Mouse (Mus musculus): ENCODE data around the gene Inf2.

- TF ChIP-seq CTCF (IDR thresholded peaks at IDR 0.05; ENCODE audit: borderline replicate concordance, control insufficient read depth, extremely low read depth, insufficient read depth, low read length, poor library complexity) (no peak), POLR2A (IDR thresholded peaks at IDR 0.05; ENCODE audit: control insufficient read depth, extremely low read depth, insufficient read depth, low read length, poor library complexity) (no peak)
Measured at GRCm38 (mm10) chr12:112660576-112661326, 72.2 kb downstream of the Inf2 start.

Data from thymus, adult 2 months (tissue).